In genomic region chr3:51923800-51924199, GRCm38 (mm10) we compare ENCODE assay signal across 18 mouse cellular contexts.
"Had no signal": no experiment of that assay in that cellular context is flagged by ENCODE, and none has a peak within 500 bp of the region (broad histone marks: within the 10 kb centered on the region; RNA-seq: fewer than 3 reads in every experiment).

No protein-coding gene starts in this region.

- H3K36me3 ChIP-seq: limb, embryonic 15.5 days; liver, embryonic 12.5 days; neural tube, embryonic 12.5 days; stomach, embryonic 15.5 days had no signal

- H3K9me3 ChIP-seq: limb, embryonic 15.5 days; liver, embryonic 12.5 days; stomach, embryonic 15.5 days had no signal

- H3K9ac ChIP-seq: limb, embryonic 15.5 days; liver, embryonic 12.5 days; lung, embryonic 14.5 days; neural tube, embryonic 12.5 days; stomach, embryonic 15.5 days had no signal

- H3K4me3 ChIP-seq: limb, embryonic 15.5 days; liver, embryonic 12.5 days; myocyte; neural tube, embryonic 12.5 days; stomach, embryonic 15.5 days had no signal

- H3K27me3 ChIP-seq: limb, embryonic 15.5 days; liver, embryonic 12.5 days; neural tube, embryonic 12.5 days; stomach, embryonic 15.5 days had no signal

- H3K4me1 ChIP-seq: stomach, embryonic 15.5 days had no signal

- H3K4me2 ChIP-seq: limb, embryonic 15.5 days; liver, embryonic 12.5 days; lung, embryonic 14.5 days; midbrain, embryonic 11.5 days; neural tube, embryonic 12.5 days; stomach, embryonic 15.5 days had no signal

- DNase-seq: kidney, adult 9 months; kidney, postnatal 36 days; layer of hippocampus, adult 9-11 months; layer of hippocampus, postnatal 36 days; lung, embryonic 14.5 days; lung, postnatal 10 days; lung, postnatal 4 days; retina, postnatal 1 day; right cerebral cortex, postnatal 4 days; thymus, adult 2 months; thymus, postnatal 25 days had no signal

- H3K27ac ChIP-seq: kidney, postnatal 0 days; limb, embryonic 15.5 days; liver, embryonic 12.5 days; neural tube, embryonic 12.5 days; stomach, embryonic 15.5 days had no signal
